Mouse (Mus musculus) ES-Bruce4 (cell line): ENCODE measurements around the gene Mcm9.

Experiments
- CTCF ChIP-seq: IDR thresholded peaks from one replicate; pipeline ENCODE4 v1.8.1; 2011; ENCODE audit warnings: low read depth, low read length
- POLR2A ChIP-seq: IDR thresholded peaks from one replicate; pipeline ENCODE4 v1.8.1; 2011; ENCODE audit warnings: low read length; ENCODE audit not compliant: insufficient read depth

GRCm38 (mm10) chr10:53565538-53565937, 64.7 kb downstream of the Mcm9 start:
- TF ChIP-seq CTCF: no peak
- TF ChIP-seq POLR2A: no peak
